Mouse (Mus musculus) C2C12 (cell line): Measurements from ENCODE around the gene Sel1l. TPM values are rescaled to one million over a fixed set of nuclear protein-coding genes. Genes with fewer than 3 reads are reported as not detected.

Source experiments
- H3K27me3 ChIP-seq: one replicate; pipeline ENCODE4 v1.6.1; 2011; ENCODE audit not compliant: control insufficient read depth, insufficient read depth, insufficient read length
- H3K36me3 ChIP-seq: one replicate; pipeline ENCODE4 v1.6.1; 2011; ENCODE audit not compliant: control insufficient read depth, insufficient read depth
- H3K4me3 ChIP-seq: one replicate; pipeline ENCODE4 v1.5.1; 2011; ENCODE audit warnings: mild to moderate bottlenecking, control low read depth; ENCODE audit not compliant: poor library complexity, insufficient read depth, severe bottlenecking
- H3K79me2 ChIP-seq: one replicate; pipeline ENCODE4 v1.6.1; 2011; ENCODE audit not compliant: control insufficient read depth, insufficient read depth
- H3K79me3 ChIP-seq: one replicate; pipeline ENCODE4 v1.6.1; 2011; ENCODE audit warnings: low read depth, control low read depth
- H3ac ChIP-seq: one replicate; pipeline ENCODE3; 2011; ENCODE audit warnings: low read depth; ENCODE audit not compliant: control insufficient read depth, insufficient read length
- CEBPB ChIP-seq: IDR thresholded peaks from one replicate; pipeline ENCODE4 v1.6.1; 2011; ENCODE audit warnings: low read depth, mild to moderate bottlenecking, control low read depth, moderate library complexity
- CTCF ChIP-seq: IDR thresholded peaks from one replicate; pipeline ENCODE4 v1.5.1; 2011; ENCODE audit not compliant: control insufficient read depth, insufficient read depth, insufficient read length
- FOSL1 ChIP-seq: IDR thresholded peaks from one replicate; pipeline ENCODE4 v1.8.0; 2011; ENCODE audit warnings: mild to moderate bottlenecking, low read length; ENCODE audit not compliant: poor library complexity, insufficient read depth, severe bottlenecking
- MAX ChIP-seq: IDR thresholded peaks from one replicate; pipeline ENCODE4 v1.6.1; 2011; ENCODE audit warnings: mild to moderate bottlenecking, control low read depth
- MYOD1 ChIP-seq: IDR thresholded peaks from one replicate; pipeline ENCODE4 v1.6.1; 2011; ENCODE audit warnings: low read depth; ENCODE audit not compliant: control insufficient read depth, insufficient read length
- MYOG ChIP-seq: IDR thresholded peaks from one replicate; pipeline ENCODE4 v1.6.1; 2011; ENCODE audit not compliant: control insufficient read depth, insufficient read length; ENCODE audit errors: extremely low read depth
- USF1 ChIP-seq: IDR thresholded peaks from one replicate; pipeline ENCODE4 v1.6.1; 2011; ENCODE audit warnings: low read depth, mild to moderate bottlenecking, control low read depth, moderate library complexity
- polyA plus RNA-seq: library from polyadenylated mRNA; unstranded; fragments of >200 nt; fragmentation: generic; extraction: Trizol; gene quantifications from one replicate; pipeline ENCODE4 v1.2.1, GENCODE M21; 2012; ENCODE audit warnings: missing spikeins

Sel1l gene
- polyA plus RNA-seq, 1 experiment = 20.9 TPM

DNA sequence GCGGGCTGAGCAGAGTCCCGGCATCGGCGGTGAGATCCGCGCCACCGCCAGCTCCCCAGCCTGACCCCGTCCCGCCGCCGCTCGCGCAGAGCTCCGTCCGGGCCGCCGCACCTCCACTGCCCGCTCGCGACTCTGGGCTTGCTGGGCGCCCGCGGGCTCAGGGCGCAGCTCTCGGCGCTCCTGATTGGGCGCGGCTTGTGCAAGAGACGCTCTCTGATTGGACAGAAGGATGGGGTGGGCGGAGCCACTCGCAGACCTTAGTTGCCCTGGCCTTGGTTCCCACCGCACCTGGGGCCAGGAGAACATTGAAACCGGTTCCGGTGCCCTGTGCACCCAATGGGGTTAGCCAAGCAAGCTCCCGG is 70.0 kb downstream of the Sel1l start:
- Histone ChIP-seq H3ac (peak overlapping the region; percentile 71), H3K36me3 (no peaks in the 10 kb centered on the region), H3K79me2 (peaks cover 8% of the 10 kb centered on the region), H3K27me3 (no peaks in the 10 kb centered on the region), H3K4me3 (peak overlapping the region; percentile 33), H3K79me3 (no peaks in the 10 kb centered on the region)
- TF ChIP-seq MYOG (no peak), CEBPB (peak; percentile 13)

GRCm38 (mm10) chr12:91778211-91779003 is 70.5 kb downstream of the Sel1l start:
- peak overlapping the region; percentile 71 for H3ac ChIP-seq
- H3K36me3 ChIP-seq = no peaks in the 10 kb centered on the region
- peaks cover 8% of the 10 kb centered on the region for H3K79me2 ChIP-seq
- H3K79me3 ChIP-seq = no peaks in the 10 kb centered on the region
- H3K27me3 ChIP-seq = no peaks in the 10 kb centered on the region
- TF ChIP-seq MYOD1 = no peak
- TF ChIP-seq MAX = no peak
- TF ChIP-seq FOSL1 = no peak
- TF ChIP-seq USF1 = no peak
- no peak for TF ChIP-seq CTCF
- H3K4me3 ChIP-seq = peak overlapping the region; percentile 33

GRCm38 (mm10) chr12:91776342-91776741 is 72.6 kb downstream of the Sel1l start:
- H3ac ChIP-seq = no peak overlapping the region
- no peaks in the 10 kb centered on the region for H3K36me3 ChIP-seq
- no peaks in the 10 kb centered on the region for H3K27me3 ChIP-seq
- TF ChIP-seq MYOD1 (no peak), CEBPB (no peak), MAX (no peak), MYOG (no peak), USF1 (no peak), FOSL1 (no peak), CTCF (no peak)
- no peaks in the 10 kb centered on the region for H3K79me3 ChIP-seq
- H3K79me2 ChIP-seq = peaks cover 8% of the 10 kb centered on the region
- H3K4me3 ChIP-seq = no peak overlapping the region

DNA sequence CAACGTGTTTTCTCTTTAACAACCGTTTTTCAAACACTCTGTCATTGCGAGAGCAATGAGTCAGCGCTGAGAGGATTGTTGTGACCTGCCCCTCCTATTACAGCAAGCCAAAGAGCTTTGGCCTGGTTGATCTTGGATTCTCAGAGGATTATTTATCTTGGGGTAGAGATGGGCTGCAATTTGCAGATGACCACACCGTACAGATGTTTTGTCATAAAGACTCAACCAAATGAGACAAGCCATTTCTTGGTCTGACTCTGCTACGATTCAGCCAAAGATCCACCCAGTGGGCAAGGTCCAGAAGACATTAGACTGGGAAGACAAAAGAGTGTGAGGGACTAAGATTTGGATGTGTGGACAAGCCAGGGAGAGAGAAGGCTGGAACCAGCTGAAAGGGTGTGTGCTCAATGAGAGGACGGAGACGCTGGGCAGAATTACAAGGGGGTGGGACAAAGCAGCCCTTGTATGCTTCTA is 74.1 kb downstream of the Sel1l start:
- no peak for TF ChIP-seq MYOD1
- TF ChIP-seq FOSL1 = peak; percentile 19
- Histone ChIP-seq H3K4me3 (no peak overlapping the region), H3ac (no peak overlapping the region), H3K79me2 (peaks cover 8% of the 10 kb centered on the region), H3K79me3 (no peaks in the 10 kb centered on the region), H3K27me3 (no peaks in the 10 kb centered on the region), H3K36me3 (no peaks in the 10 kb centered on the region)

GRCm38 (mm10) chr12:91768871-91769270 is 80.1 kb downstream of the Sel1l start:
- no peak overlapping the region for H3ac ChIP-seq
- H3K27me3 ChIP-seq = no peaks in the 10 kb centered on the region
- no peak overlapping the region for H3K4me3 ChIP-seq
- H3K79me2 ChIP-seq = no peaks in the 10 kb centered on the region
- TF ChIP-seq FOSL1 = no peak
- no peak for TF ChIP-seq MAX
- no peak for TF ChIP-seq CTCF
- no peak for TF ChIP-seq USF1
- TF ChIP-seq MYOD1 = no peak
- H3K79me3 ChIP-seq = no peaks in the 10 kb centered on the region
- no peaks in the 10 kb centered on the region for H3K36me3 ChIP-seq

- H3K4me3 ChIP-seq = no peak overlapping the region
- H3K79me3 ChIP-seq = no peaks in the 10 kb centered on the region
- H3K27me3 ChIP-seq = no peaks in the 10 kb centered on the region
- H3K36me3 ChIP-seq = no peaks in the 10 kb centered on the region
- no peak for TF ChIP-seq MAX
- TF ChIP-seq MYOG = no peak
- no peak for TF ChIP-seq USF1
- no peak for TF ChIP-seq FOSL1
- TF ChIP-seq MYOD1 = no peak
- no peak for TF ChIP-seq CEBPB
- no peak for TF ChIP-seq CTCF
- H3ac ChIP-seq = no peak overlapping the region
- H3K79me2 ChIP-seq = no peaks in the 10 kb centered on the region
Measured at GRCm38 (mm10) chr12:91768176-91768575, 80.8 kb downstream of the Sel1l start.
